Mouse (Mus musculus): ENCODE measurements around the gene C1qtnf2.

- TF ChIP-seq GATA1 (IDR thresholded peaks at IDR 0.05; ENCODE audit: borderline replicate concordance, low read length) = no peak
- TF ChIP-seq FLI1 (IDR thresholded peaks at IDR 0.05; ENCODE audit: low read length) = no peak
Measured at GRCm38 (mm10) chr11:43518086-43518485, 44.0 kb downstream of the C1qtnf2 start.
